Mouse (Mus musculus): ENCODE results near the gene Sobp. TPM values are rescaled to one million over a fixed set of nuclear protein-coding genes. Genes with fewer than 3 reads are reported as not detected.

Gene Sobp
- total RNA-seq, 1 experiment from 2014 or later: 6.2 TPM

Other genes with a start within 250 kb of the Sobp start
- gene 9030612E09Rik, start 174 bp upstream of the Sobp start, total RNA-seq (2021): 0.82 TPM in 1 of 2 replicates, not detected in the other
- 15.3 and 19.2 TPM in 2 replicates for gene Pdss2, start 47.0 kb upstream of the Sobp start, total RNA-seq (2021)

Data from adrenal gland, postnatal 25 days (tissue).